Mouse (Mus musculus) CH12.LX (cell line): ENCODE results near the gene Tmc4. TPM values are rescaled to one million over a fixed set of nuclear protein-coding genes. Genes with fewer than 3 reads are reported as not detected.

Experiments
- DNase-seq: peaks from one replicate; pipeline ENCODE4 v3.0.0-alpha.2; 2013; ENCODE audit errors: extremely low read depth
- H3K27ac ChIP-seq: 2 replicates; pipeline ENCODE4 v1.5.1; 2012; ENCODE audit warnings: low read depth, mild to moderate bottlenecking, control low read depth, moderate library complexity; ENCODE audit not compliant: insufficient read depth
- H3K27me3 ChIP-seq: replicated peaks from 2 replicates; pipeline ENCODE3; 2012; ENCODE audit warnings: inconsistent platforms
- H3K36me3 ChIP-seq, 2 experiments: replicated peaks in 1 of 2; 2 replicates each; pipeline versions ENCODE3 to v1.6.1; 2012; ENCODE audit warnings: inconsistent platforms in 1 of 2, low read length in 1 of 2, mild to moderate bottlenecking in 1 of 2, mixed read lengths in 1 of 2, moderate library complexity in 1 of 2; ENCODE audit not compliant: control insufficient read depth in 1 of 2, insufficient read depth in 1 of 2
- H3K4me1 ChIP-seq, 2 experiments: 2 replicates each; pipeline ENCODE4 v1.6.1; 2012; ENCODE audit warnings: inconsistent platforms in 1 of 2, moderate library complexity in 1 of 2; ENCODE audit not compliant: insufficient read depth in 2 of 2, control insufficient read depth in 1 of 2
- H3K4me2 ChIP-seq: 2 replicates; pipeline ENCODE4 v1.6.1; 2012; ENCODE audit warnings: low read depth, mild to moderate bottlenecking, control low read depth; ENCODE audit not compliant: poor library complexity, insufficient read depth, severe bottlenecking
- H3K4me3 ChIP-seq, 3 experiments: fragments of 150-350 bp in 1 of 3; sonication (generic) in 1 of 3; replicated peaks in 1 of 3; 2 replicates each; pipeline versions ENCODE3 to v1.5.1; 2011 to 2012; ENCODE audit warnings: low read depth in 2 of 3, low read length in 2 of 3, mild to moderate bottlenecking in 2 of 3, moderate library complexity in 2 of 3, control low read depth in 1 of 3, improper control_type of control experiment in 1 of 3, inconsistent platforms in 1 of 3, mixed read lengths in 1 of 3; ENCODE audit not compliant: poor library complexity in 1 of 3
- H3K79me2 ChIP-seq: replicated peaks from 2 replicates; pipeline ENCODE4 v1.6.1; 2012; ENCODE audit warnings: mild to moderate bottlenecking, moderate library complexity; ENCODE audit not compliant: control insufficient read depth, poor library complexity, insufficient read depth, severe bottlenecking; ENCODE audit errors: extremely low read depth
- H3K9ac ChIP-seq: 2 replicates; pipeline ENCODE4 v1.6.1; 2012; ENCODE audit warnings: low read depth, mild to moderate bottlenecking, control low read depth, moderate library complexity; ENCODE audit not compliant: insufficient read depth
- H3K9me3 ChIP-seq: replicated peaks from 2 replicates; pipeline ENCODE3; 2012; ENCODE audit warnings: low read length, inconsistent platforms, mixed read lengths
- BHLHE40 ChIP-seq: IDR thresholded peaks from 2 replicates; pipeline ENCODE4 v1.6.1; 2011; ENCODE audit warnings: mild to moderate bottlenecking, low read depth, low read length, improper control_type of control experiment
- CHD1 ChIP-seq: IDR thresholded peaks from 2 replicates; pipeline ENCODE4 v1.6.1; 2012; ENCODE audit warnings: low read depth, low read length, improper control_type of control experiment, inconsistent platforms
- CHD2 ChIP-seq: IDR thresholded peaks from 2 replicates; pipeline ENCODE4 v1.6.1; 2011; ENCODE audit warnings: low read length, improper control_type of control experiment
- CTCF ChIP-seq, 2 experiments: IDR thresholded peaks in 1 of 2; conservative IDR thresholded peaks in 1 of 2; 2 replicates each; pipeline ENCODE4 v1.5.1; 2011 to 2012; ENCODE audit warnings: low read depth in 2 of 2, low read length in 2 of 2, improper control_type of control experiment in 1 of 2, inconsistent platforms in 1 of 2, mild to moderate bottlenecking in 1 of 2, moderate library complexity in 1 of 2
- E2F4 ChIP-seq: IDR thresholded peaks from 2 replicates; pipeline ENCODE4 v1.6.1; 2011; ENCODE audit warnings: low read depth, low read length, improper control_type of control experiment; ENCODE audit not compliant: insufficient replicate concordance
- ELF1 ChIP-seq: IDR thresholded peaks from 2 replicates; pipeline ENCODE4 v1.6.1; 2014; ENCODE audit warnings: low read depth, mild to moderate bottlenecking, inconsistent platforms, low read length, improper control_type of control experiment
- EP300 ChIP-seq: IDR thresholded peaks from 2 replicates; pipeline ENCODE4 v1.6.1; 2011; ENCODE audit warnings: low read length, improper control_type of control experiment
- HCFC1 ChIP-seq: IDR thresholded peaks from 2 replicates; pipeline ENCODE4 v1.6.1; 2012; ENCODE audit warnings: low read depth, mild to moderate bottlenecking, inconsistent platforms, low read length, improper control_type of control experiment
- IRF4 ChIP-seq: IDR thresholded peaks from 2 replicates; pipeline ENCODE4 v1.6.1; 2014; ENCODE audit warnings: low read depth, mild to moderate bottlenecking, inconsistent platforms, low read length, improper control_type of control experiment
- JUND ChIP-seq: conservative IDR thresholded peaks from 2 replicates; pipeline ENCODE4 v1.6.1; 2011; ENCODE audit warnings: low read depth, low read length, improper control_type of control experiment
- MAZ ChIP-seq: IDR thresholded peaks from 2 replicates; pipeline ENCODE4 v1.6.1; 2012; ENCODE audit warnings: low read depth, mild to moderate bottlenecking, inconsistent platforms, low read length, improper control_type of control experiment, moderate library complexity
- MEF2A ChIP-seq: IDR thresholded peaks from 2 replicates; pipeline ENCODE4 v1.6.1; 2014; ENCODE audit warnings: low read depth, mild to moderate bottlenecking, inconsistent platforms, low read length, improper control_type of control experiment, borderline replicate concordance
- PAX5 ChIP-seq: IDR thresholded peaks from 2 replicates; pipeline ENCODE4 v1.6.1; 2012; ENCODE audit warnings: low read length, inconsistent platforms, mixed read lengths
- POLR2A ChIP-seq: IDR thresholded peaks from 2 replicates; pipeline ENCODE4 v1.6.1; 2011; ENCODE audit warnings: low read depth, mild to moderate bottlenecking, improper control_type of control experiment, low read length
- POLR2AphosphoS2 ChIP-seq: IDR thresholded peaks from 2 replicates; pipeline ENCODE4 v1.6.1; 2011; ENCODE audit warnings: low read depth, low read length, improper control_type of control experiment
- RAD21 ChIP-seq: IDR thresholded peaks from 2 replicates; pipeline ENCODE4 v1.6.1; 2011; ENCODE audit warnings: low read depth, mild to moderate bottlenecking, low read length, improper control_type of control experiment, moderate library complexity
- RCOR1 ChIP-seq: conservative IDR thresholded peaks from 2 replicates; pipeline ENCODE4 v1.6.1; 2012; ENCODE audit warnings: low read depth, mild to moderate bottlenecking, inconsistent platforms, low read length, improper control_type of control experiment
- SIN3A ChIP-seq: IDR thresholded peaks from 2 replicates; pipeline ENCODE4 v1.6.1; 2012; ENCODE audit warnings: low read length, improper control_type of control experiment, inconsistent platforms
- SMC3 ChIP-seq: IDR thresholded peaks from 2 replicates; pipeline ENCODE4 v1.6.1; 2011; ENCODE audit warnings: low read depth, low read length, improper control_type of control experiment
- TBP ChIP-seq: conservative IDR thresholded peaks from 2 replicates; pipeline ENCODE4 v1.6.1; 2011; ENCODE audit warnings: low read depth, low read length, improper control_type of control experiment
- TCF12 ChIP-seq: IDR thresholded peaks from 2 replicates; pipeline ENCODE4 v1.6.1; 2014; ENCODE audit warnings: low read depth, mild to moderate bottlenecking, inconsistent platforms, low read length, improper control_type of control experiment
- ZC3H11A ChIP-seq: IDR thresholded peaks from 2 replicates; pipeline ENCODE4 v1.6.1; 2012; ENCODE audit warnings: low read depth, mild to moderate bottlenecking, inconsistent platforms, low read length, improper control_type of control experiment
- ZMIZ1 ChIP-seq: IDR thresholded peaks from 2 replicates; pipeline ENCODE4 v1.6.1; 2012; ENCODE audit warnings: low read depth, mild to moderate bottlenecking, inconsistent platforms, low read length, improper control_type of control experiment
- dilution Hi-C: fragments of 300-500 bp; cut with MboI; formaldehyde crosslinking; loops from 2 replicates; pipeline ENCODE4 v1.14.3; 2020; ENCODE audit warnings: low sequenced_read_pairs; ENCODE audit not compliant: extremely low pct_unique_long_range_greater_than_20kb, extremely low pct_ligation_motif_present
- in situ Hi-C: fragments of 300-500 bp; cut with MboI; formaldehyde crosslinking; loops from 3 replicates; pipeline ENCODE4 v1.14.3; 2019; ENCODE audit warnings: low sequenced_read_pairs, low pct_ligation_motif_present, low pct_unique_long_range_greater_than_20kb, mixed read lengths
- polyA plus RNA-seq: library from polyadenylated mRNA; unstranded; fragments of >175 nt; gene quantifications from 2 replicates; pipeline ENCODE4 v1.2.1, GENCODE M21; 2012; ENCODE audit warnings: low read depth; ENCODE audit not compliant: insufficient read length
- total RNA-seq, 2 experiments: library from RNA; depleted of rRNA; stranded (reverse); fragments of 300-350 nt in 1 of 2; fragments of >200 nt in 1 of 2; gene quantifications; 2 replicates each; pipeline ENCODE4 v1.2.3; 2012 to 2014

Tmc4 gene
- total and polyA plus RNA-seq, 3 experiments = 0.56 to 4.6 (median 1.8) TPM

- TF ChIP-seq SIN3A (peak; percentile 83), TBP (peak; percentile 89), MEF2A (0 out of 2 replicates have a peak, but pooled peaks have one; percentile 24), SMC3 (no peak), POLR2AphosphoS2 (peak; percentile 94), E2F4 (no peak), HCFC1 (peak; percentile 72), PAX5 (no peak), ZMIZ1 (peak; percentile 81; the same call in 1 of the 2 replicates), TCF12 (peak; percentile 64; the same call in 1 of the 2 replicates), RCOR1 (no peak), IRF4 (no peak), ELF1 (peak; percentile 71), ZC3H11A (no peak), JUND (no peak), CTCF (conservative IDR thresholded peaks at IDR 0.05 in 1 of 2, IDR thresholded peaks at IDR 0.05 in 1 of 2; ENCODE audit: low read depth in 2 of 2, low read length in 2 of 2) (no peak)
- TF ChIP-seq, all 38 proteins: peak for 16
These were observed 11.9 kb downstream of the Tmc4 start, which contains the start of gene Leng1 (continued) for GRCm38 (mm10) chr7:3665215-3666114.

DNA sequence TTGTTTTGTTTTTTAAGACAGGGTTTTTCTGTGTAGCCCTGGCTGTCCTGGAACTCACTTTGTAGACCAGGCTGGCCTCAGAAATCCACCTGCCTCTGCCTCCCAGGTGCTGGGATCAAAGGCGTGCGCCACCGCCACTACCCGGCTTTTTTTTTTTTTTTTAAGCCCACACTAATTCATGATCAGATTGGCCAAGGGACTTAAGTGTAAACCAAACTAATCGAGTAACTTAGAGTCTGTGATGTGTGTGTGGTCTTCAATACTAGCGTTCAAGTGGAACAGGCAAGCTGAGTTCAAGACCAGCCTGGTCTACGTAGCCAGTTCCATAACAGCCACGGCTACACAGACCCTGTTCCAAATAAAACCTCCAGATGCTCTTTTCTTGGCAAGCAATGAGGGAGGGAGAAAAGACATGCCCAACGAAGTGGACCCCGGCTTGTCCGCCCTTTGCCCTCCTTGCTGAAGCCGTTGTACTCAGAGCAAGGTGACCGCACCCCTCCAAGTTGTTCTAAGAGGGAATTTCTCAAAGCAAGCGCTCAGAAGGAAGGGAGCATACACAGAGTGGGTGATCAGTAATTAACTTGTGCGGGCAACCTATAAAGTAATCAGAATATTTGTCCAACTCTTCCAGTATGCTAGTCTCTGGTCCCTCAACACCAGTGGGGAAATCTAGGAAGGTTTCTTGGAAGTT is 12.7 kb downstream of the Tmc4 start:
- peaks cover 13% of the 10 kb centered on the region; the same call in 1 of the 2 replicates for H3K79me2 ChIP-seq
- peak; percentile 21 for DNase-seq
- dilution Hi-C loops (no loop called here), in situ Hi-C loops (no loop called here)
- no peak overlapping the region for H3K27ac ChIP-seq
- H3K9ac ChIP-seq = peak overlapping the region; percentile 80
- peak overlapping the region; percentile 91 for H3K4me2 ChIP-seq
- H3K36me3 ChIP-seq = peaks cover 25 to 44% of the 10 kb centered on the region in 2 experiments
- peaks cover 0 to 25% of the 10 kb centered on the region in 2 experiments; a peak in 2 of 4 replicates for H3K4me1 ChIP-seq
- TF ChIP-seq BHLHE40 (no peak), EP300 (no peak), CHD1 (no peak), POLR2A (no peak), PAX5 (no peak), HCFC1 (no peak), RAD21 (no peak), IRF4 (no peak), RCOR1 (no peak), MAZ (no peak), CHD2 (no peak), TBP (no peak)
- TF ChIP-seq, all 38 proteins: peak for 0
- no peaks in the 10 kb centered on the region for H3K9me3 ChIP-seq
- no peaks in the 10 kb centered on the region for H3K27me3 ChIP-seq
- peak overlapping the region; percentile 79 to 96 (median 93) for H3K4me3 ChIP-seq
